Mouse (Mus musculus) retina, adult 2 months (tissue): ENCODE measurements around the gene Pkhd1.
"Not testable (repeated sequence)": the region's sequence is repeated elsewhere in the genome, so short reads cannot be mapped to it uniquely, and the experiment has no call there.

Source experiments
- DNase-seq: peaks from one replicate; pipeline ENCODE4 v3.0.0-alpha.2; 2012; ENCODE audit warnings: low read depth, low spot score

The Pkhd1 gene

DNA sequence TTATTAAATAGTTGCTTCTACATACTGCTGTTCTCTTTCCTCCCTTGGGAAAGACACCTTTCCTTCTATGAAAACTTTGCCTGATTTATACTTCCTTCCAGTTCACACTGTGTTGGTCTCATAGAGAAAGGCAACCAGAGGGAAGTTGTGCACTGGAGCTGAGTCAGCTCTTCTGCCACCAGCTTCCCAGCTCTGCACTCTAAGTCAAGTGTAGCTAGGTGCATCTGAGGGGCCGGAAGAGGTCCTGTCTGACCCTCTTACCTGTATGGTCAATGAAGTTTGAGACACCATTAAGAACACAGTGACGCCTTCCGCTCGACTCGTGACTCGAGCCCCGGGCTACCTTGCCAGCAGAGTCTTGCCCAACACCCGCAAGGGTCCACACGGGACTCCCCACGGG lies 131.8 kb downstream of the Pkhd1 start:
- DNase-seq = no peak

DNA sequence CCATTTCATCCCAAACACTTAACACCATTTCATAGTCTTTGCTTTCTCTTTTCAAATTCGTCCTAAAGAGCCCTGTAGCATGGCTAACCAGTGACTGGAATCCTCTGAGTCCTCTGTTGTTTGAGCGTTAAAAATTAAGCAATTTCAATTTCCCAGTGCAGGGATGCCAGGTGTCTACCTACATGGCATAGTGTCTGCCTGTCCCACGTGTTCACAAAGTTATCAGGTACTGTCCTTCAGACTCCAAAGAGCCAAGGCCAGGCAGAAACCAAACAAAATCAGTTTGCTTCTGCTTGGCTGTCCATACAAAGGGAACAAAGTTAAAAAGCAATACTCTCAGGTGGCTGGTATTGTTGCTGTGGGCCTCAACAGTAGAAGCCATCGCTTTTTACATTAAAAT lies 136.0 kb downstream of the Pkhd1 start:
- no peak for DNase-seq

DNA sequence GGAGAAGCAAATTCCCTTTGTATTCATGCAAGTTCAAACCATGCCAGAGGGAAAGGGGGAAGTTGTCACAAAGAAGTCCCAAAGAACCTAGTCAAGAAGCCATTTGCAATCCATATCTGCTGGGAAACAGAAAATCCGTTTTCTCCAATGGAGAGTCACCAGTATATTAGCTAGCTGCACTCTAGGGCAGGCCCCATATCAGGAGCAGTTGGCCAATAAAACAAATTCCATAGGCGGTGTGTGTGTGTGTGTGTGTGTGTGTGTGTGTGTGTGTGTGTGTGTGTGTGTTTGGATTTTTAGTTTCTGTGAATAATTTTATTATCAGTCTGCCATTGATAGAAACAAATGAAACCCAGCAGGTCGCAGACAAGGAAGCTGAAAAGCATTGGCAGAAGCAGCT lies 139.2 kb downstream of the Pkhd1 start:
- DNase-seq = no peak

DNA sequence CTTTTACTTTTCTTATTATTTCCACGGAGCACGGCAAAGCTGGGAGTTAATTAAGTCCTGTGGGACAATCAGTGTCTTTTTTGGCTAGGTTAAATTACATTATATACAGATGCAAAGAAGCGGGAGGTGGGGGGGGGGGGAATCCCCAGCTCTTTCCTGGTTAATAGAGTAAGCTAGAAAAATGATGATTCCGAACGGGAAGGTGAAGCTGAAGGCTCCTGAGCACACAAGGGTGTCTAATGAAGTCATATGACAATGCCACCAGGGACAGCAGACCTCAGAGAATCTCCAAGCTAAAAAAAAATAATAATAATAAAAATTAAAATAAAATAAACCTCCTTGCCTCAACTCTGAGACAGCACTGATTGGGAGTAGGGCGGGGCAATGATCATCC lies 139.6 kb downstream of the Pkhd1 start:
- DNase-seq = no peak

DNA sequence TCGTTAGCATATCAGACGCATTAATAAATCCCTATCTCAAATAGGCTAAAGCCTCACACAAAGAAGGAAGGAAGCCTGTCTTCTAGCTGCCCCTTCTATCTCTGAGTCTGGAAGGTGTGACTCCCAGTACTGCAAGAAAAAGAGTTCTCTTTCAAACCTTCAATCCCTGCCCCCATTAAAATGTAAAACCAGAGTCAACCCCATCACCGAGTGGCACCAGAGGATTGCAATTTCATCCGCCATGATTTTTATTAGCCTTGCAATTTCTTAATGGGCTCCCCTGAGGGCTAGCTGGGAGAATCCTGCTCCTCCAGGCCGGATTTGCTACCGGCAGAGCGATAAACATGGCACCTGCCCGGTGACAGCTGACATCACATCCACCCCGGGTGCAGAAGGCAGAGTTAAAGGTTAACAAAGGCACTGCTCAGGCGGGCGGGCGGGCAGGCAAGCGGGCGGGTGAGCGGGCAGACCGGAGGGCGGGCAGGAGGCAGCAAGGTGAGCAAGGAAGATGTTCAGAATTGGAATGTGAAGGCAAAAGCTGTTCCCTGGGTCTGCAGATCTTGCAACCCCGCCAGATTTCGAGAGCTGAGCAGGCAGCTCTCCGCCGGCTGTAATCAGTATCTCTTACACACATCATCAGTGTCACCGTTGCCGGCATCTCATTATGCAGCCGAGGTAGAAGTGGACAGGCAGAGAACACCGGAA lies 140.2 kb downstream of the Pkhd1 start:
- no peak for DNase-seq

DNA sequence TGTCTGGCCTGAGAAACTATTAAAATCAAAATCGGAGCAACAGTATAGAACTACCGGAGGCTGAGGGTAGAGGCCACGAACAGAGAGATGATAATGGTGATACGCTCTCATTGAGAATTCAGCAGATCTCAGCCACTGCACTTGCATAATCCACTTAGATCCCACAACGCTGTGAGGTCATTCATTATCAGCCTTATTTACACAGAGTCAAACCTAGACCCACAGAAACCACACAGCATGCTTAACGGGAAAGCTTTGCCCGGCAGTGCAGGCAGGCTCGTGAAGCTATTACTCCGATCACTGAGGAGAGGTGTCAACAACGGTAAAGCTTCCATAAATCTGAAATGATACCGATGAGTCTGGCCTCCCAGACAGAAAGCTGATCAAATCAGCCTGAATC lies 147.1 kb downstream of the Pkhd1 start:
- DNase-seq = no peak

DNA sequence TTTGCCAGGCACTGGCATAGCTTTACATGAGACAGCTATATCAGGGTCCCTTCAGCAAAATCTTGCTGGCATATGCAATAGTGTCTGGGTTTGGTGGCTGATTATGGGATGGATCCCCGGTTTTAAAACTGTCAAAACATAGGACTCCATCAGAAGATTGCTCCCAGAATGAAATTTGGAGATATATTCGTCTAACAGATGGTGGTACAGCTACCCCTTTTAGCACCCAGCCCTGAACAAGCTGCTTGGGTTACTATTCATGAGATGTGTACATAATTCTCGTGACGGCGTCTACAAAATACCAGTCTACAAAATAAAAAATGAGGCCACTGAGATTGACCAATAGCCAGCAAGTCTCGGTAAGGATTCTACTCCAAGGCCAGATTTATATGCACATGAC lies 147.5 kb downstream of the Pkhd1 start:
- DNase-seq = no peak

DNA sequence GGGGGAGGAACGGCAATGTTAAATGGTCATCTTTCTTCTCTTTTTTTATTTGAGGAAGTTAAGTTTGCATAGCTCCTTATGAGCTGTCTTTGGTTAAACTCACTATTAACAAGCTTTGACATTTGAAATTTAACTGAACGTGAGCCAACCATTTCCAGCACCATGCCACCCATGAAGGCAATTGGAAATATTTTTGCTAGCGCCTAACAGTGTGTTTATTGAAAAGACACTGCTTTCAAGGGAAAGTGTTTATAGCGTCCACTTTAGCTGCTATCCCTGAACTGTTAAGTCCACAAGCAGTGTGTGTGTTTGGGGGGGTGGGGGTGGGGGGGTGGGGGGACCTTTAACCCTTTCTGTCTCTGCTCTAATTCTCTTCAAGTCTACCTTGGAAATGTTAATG lies 151.4 kb downstream of the Pkhd1 start:
- DNase-seq = no peak

DNA sequence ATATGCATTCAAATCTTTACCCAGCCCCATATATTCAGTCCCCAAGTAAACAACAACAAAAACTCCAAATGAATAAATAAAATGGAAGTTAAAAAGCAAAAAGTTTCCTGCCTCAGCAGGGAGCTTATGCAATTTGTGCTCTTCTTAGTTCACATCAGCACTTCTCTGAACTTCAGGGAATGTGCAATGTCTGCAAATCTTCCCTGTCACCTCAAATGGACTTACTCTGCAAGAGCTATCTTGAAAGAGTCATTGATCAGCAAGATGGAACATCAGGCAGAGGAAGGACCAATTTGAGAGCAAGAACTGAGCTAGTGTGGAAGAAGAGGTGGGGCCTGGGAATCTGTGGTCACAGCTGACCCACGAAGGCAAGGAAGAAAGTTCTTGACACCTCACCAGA lies 163.2 kb downstream of the Pkhd1 start:
- no peak for DNase-seq

DNA sequence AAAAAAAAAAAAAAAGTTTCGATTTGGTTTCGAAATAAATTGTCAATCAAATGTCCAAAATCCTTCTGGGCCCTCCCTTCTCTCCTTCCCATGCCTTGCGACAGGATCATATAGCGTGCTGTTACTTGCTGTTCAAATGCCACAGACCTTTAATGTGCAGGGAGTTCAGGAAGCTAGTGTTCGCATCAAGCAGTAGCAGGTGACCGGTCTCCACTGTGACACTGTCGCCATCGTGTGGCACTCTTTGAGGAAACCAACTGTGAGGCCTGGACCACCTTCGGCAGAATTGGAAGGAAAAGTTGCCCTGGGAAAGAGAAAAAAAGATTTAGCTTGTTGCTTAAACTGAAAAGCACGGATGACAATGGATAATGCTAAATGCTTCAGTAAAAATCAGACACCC lies 167.8 kb downstream of the Pkhd1 start:
- DNase-seq = peak; percentile 28

DNA sequence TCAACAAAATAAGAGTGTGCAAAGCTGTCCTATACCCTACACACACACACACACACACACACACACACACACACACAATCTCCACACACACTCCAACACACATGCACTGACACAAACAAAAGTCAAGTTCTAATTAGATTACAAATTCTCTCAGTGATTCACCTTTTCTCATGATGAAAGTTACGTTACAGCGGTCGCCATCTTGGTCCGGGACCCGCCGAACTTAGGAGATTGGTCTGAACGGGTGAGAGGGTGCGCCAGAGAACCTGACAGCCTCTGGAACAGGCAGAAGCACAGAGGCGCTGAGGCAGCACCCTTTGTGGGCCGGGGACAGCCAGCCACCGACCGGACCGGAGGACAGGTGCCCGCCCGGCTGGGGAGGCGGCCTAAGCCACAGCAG lies 185.8 kb downstream of the Pkhd1 start:
- DNase-seq = not testable (repeated sequence)

DNA sequence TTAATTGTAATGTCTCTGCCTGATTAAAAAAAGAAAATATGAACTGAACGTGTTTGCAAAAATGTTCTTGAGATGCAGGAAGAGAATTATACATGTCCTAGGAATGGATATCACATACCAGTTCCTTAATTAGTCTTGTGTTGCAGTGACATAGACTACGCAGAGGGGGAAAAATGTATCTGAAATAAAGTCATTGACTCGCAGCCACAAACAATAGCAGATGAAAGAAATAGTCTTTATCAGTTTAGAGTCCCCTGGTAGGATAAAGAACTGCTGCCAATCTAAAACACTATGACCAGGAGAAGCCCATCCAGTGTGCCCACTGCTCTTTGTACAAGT lies 188.8 kb downstream of the Pkhd1 start:
- DNase-seq = no peak

DNA sequence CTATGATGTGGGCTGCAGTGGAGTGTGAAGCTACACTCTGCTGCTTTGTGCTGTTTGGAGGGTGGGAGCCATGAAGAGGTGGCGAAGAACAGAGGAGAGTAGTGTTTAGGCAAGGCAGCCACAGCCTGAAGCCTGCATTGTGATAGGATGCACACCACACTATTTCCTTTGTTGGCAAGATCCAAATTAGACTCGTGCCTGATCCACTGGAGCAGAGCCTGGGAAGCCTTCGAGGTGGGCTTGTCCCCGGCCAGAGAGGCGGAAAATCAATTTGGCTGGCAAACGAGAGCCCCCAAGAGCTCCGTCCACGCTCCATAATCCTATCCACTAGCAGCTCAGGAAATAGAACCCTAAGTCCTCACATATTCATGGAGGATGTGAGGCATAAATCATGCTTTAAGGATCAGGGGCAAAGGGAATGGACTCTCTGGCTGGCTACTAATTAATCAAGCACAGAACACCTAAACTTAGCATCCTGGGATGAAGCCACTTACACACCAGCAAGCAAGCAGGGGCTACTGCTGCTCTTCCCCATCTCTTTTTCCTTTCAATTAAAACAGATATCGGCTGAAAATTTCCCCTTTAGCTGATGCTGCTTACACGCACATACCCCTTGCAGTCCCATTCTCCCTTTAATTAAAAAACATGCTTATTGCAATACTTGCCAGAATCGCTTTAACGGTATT lies 189.4 kb downstream of the Pkhd1 start:
- DNase-seq = no peak

DNA sequence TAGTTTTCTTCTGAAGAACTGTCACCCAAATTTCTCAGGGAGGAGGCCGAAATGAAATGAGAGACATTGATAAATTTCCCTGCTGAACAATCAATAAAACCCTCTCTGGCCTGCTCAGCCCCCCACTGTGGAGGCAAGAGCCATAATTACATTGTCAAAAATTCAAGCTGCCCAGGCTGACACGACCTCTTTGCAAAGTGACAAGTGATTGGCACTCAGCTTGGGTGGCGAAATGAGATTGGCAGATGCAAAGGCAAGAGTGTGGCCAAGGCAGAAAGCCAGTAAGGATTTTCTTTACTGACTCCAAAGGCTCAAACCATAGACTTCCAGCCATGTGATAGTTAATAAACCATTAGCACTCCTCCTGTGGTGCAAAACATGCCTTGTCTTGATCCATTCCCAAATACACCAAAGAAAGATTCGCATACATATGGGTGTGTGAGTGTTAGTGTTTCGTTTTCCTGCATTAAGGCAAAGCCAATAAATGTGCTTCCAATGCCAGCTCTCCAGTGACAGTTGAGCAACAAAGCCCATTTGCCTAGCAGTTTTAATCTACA lies 208.4 kb downstream of the Pkhd1 start:
- DNase-seq = no peak

DNA sequence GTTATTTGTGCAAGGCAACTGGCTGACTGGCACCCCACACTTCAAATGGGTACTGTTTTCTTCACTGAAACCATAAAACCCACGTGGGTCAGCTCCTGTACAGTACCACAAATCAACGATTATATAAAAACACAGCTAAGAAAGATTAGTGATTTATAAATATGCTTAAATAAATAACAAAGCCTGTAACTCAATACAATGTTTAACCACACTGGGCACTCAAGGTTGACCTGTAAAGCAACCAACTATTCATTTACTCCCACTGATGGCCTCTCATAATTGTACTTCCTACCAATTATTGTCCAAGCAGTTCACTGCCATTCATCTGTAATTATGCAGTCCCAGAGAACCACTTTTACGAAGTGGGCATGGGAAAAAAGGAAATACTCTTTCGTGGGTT lies 219.5 kb downstream of the Pkhd1 start:
- no peak for DNase-seq

DNA sequence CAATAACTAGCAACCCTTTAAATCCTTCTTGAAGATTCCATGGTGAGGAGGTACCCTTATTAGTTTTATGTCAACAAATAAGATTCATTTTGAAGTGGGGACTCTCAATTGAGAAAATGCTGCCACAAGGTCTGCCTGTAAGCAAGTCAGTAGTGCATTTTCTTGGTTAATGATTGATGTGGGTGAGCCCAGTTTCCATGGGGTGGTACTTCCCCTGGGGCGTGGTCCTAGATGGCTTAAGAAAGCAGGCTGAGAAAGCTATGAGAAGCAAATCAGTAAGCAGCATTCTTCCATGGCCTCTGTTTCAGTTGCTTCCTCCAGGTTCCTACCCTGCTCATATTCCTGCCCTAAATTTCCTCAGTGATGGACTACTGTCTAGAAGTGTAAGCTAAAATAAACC lies 253.4 kb downstream of the Pkhd1 start:
- no peak for DNase-seq

DNA sequence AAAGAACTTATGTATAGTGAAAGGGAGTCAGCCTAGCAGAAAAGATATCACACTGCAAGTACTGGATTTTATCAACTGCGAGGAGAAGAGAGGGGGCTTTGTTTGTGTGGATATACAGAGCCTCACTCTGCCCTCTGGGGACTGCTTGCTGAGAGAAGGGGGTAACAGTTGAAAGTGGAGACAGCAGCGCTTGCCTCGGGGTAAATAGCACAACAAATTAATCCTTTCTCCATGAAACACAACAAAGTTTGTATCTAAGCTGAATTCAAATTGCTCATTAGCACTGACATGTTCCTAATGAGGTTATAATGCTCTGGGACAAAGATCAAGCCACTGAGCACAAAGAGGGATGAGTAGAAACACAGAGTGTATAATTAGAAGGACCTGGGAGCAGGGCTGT lies 273.2 kb downstream of the Pkhd1 start:
- DNase-seq = no peak

DNA sequence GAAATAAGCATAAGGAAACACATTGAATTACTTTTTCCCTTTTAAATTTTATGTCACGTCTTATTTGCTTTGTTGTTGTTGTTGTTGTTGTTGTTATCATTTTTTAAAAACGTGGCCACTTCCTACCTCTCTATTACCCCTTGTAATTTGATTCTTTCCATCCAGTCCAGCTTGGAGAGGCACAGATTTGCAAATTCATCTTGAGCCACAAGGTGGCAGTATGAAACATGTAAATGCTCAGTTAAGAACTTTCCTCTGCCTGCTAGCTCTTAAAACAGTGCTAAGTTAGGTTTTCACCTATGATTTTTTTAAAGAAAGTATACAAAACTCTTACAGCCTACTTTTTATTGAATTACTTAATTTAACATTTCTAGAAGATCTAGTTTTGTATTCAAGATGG lies 306.4 kb downstream of the Pkhd1 start:
- peak; percentile 28 for DNase-seq

DNA sequence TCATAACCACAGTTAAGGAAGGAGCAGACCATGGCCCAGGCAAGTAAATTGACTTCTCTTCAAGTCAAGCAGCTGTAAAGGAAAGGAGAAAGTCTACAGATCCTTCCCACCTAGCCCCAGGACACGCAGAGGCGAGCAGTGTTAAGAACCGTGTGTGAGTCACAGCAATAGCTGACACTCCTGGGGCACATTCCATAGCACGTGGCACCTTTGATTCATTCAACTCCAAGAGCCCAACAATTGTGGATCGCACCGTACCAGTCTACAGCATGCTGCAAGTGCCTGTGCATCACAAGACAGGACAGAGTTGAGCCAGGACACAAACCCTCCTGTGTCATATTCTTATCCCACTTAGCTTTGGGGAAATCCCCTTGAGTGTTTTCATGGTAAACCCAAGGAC lies 306.9 kb downstream of the Pkhd1 start:
- DNase-seq = no peak

DNA sequence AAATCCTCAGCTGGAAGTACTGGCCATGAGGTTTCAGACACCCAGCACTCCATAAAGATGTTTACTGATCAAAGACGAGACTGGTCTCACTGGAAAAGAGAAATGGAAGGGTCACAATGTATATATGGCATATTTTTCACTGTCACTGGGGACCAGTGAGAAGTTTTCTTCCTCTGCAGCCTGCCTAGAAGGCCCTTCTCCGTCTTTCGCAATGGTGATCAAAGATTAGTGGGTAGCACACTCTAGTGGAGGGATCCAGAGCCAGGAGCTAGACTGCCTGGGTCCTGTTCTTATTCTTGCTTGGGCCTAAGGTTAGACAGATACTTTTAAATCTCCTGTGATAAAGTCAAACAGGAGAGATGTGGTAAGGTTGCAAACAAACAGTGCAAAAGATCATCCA lies 311.7 kb downstream of the Pkhd1 start:
- DNase-seq = no peak

DNA sequence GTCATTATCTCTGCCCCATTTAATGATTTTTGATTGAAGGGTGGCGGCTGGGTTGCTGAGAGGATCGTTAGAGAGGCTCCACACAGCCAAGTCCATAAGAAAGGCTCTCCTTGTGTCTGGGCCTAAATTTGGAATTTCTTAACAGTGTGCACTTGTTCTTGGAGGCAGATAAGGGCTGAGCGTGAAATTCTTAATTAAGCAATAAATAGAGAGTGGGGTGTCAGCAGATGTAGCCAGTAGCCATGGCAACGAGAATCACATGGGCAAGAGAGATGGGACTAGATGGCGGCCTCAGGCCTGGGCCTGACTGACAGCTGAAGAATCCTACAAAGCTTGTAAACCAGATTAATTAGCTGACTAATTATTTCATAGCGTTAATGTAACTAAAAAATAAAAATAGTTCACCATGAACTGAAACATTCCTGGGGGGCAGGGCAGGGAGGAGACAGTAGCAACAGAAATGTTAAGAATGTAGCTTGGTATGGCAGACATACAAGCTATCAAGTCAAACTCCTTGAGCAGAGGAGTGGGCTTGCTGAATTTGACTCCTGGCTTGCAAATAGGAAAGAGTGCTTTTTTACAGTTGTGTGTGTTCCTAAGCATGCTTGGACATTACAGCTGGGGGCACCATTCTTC lies 314.8 kb downstream of the Pkhd1 start:
- no peak for DNase-seq

DNA sequence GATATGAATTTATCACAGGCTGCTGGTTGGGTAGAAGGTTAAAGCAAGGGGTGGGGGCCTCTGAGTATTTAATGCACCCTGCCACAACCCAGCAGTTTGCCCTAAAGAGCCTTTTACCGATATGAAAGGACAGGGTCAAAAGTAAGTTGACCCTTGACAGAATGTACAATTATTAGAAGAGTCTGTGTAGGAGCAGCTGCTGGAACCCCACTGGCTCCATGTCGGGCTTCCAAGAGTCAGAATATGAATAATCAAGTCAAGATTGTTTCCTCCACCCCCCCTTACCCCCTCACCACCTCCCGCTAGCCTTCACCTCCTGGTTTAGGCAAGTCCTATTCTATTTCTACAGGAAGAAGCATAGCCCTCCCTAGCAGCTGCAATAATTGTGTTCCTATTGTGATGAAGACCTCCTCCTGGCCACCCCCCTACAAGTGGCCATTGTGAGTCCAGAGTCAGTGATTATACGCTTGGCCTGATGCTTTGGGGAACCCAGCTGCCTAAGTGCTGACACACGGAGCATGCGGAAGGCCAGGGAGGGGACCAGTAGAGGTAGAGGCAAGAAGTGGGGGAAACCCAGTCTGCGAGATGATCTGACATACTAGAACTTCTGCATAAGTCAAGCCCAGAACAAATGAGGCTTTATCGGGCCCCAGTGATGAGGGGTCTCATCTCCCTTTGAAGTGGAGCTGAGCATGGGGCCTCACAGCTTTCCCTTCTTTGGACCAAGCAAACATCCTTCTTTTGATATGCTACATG lies 315.5 kb downstream of the Pkhd1 start:
- DNase-seq = no peak
